Mouse (Mus musculus) ES-E14 (cell line): ENCODE measurements at regions not wholly inside any gene's neighbourhood (a gene's known extent, or its start where the extent isn't known, plus 50 kb on each side); places are given as distances from the start of the nearest gene placed in this dataset.

ENCODE experiments used
- MAFK ChIP-seq: IDR thresholded peaks from 2 replicates; pipeline ENCODE4 v1.6.1; 2014; ENCODE audit warnings: mild to moderate bottlenecking, low read depth, low read length, inconsistent platforms; ENCODE audit not compliant: insufficient read depth
- ZC3H11A ChIP-seq: IDR thresholded peaks from 2 replicates; pipeline ENCODE4 v1.6.1; 2012; ENCODE audit warnings: low read depth, mild to moderate bottlenecking, inconsistent platforms, low read length, borderline replicate concordance

GRCm38 (mm10) chr3:52744334-52744733 lies 272.7 kb downstream of the Cog6 start:
- TF ChIP-seq MAFK: no peak
- TF ChIP-seq ZC3H11A: no peak
